Mouse (Mus musculus): Measurements from ENCODE around the gene Cd1d1. TPM values are rescaled to one million over a fixed set of nuclear protein-coding genes. Genes with fewer than 3 reads are reported as not detected.
"Not testable (repeated sequence)": the region's sequence is repeated elsewhere in the genome, so short reads cannot be mapped to it uniquely, and the experiment has no call there.

Cd1d1 gene
- polyA plus RNA-seq, 1 experiment from 2014 or later: 66.6 TPM

- Histone ChIP-seq H3K4me1 (peaks cover 5% of the 10 kb centered on the region; the same call in 1 of the 2 replicates), H3K36me3 (no peaks in the 10 kb centered on the region), H3K9me3 (no peaks in the 10 kb centered on the region), H3K4me3 (no peak overlapping the region), H3K27me3 (no peaks in the 10 kb centered on the region), H3K9ac (no peak overlapping the region), H3K4me2 (replicated peaks) (peak overlapping the region; percentile 59; the same call in 1 of the 2 replicates), H3K27ac (no peak overlapping the region)
- ATAC-seq (ENCODE audit: insufficient number of reproducible peaks, insufficient read depth, low FRiP score, low TSS enrichment): no peak
- 87% methylated on average over 12 of the region's 12 CpGs for WGBS
Measured at GRCm38 (mm10) chr3:87000051-87000450, 810 bp upstream of the Cd1d1 start.

- Histone ChIP-seq H3K4me2 (replicated peaks) (peak overlapping the region; percentile 59), H3K9ac (peak overlapping the region; percentile 72), H3K4me3 (peak overlapping the region; percentile 53), H3K27ac (peak overlapping the region; percentile 92)
- H3K27me3 ChIP-seq, H3K36me3 ChIP-seq, H3K4me1 ChIP-seq, H3K9me3 ChIP-seq: not testable (repeated sequence)
- 4% methylated on average over 24 of the region's 24 CpGs for WGBS
- ATAC-seq (ENCODE audit: insufficient number of reproducible peaks, insufficient read depth, low FRiP score, low TSS enrichment): peak; percentile 95
Measured at GRCm38 (mm10) chr3:86998433-86999414, 517 bp downstream of the Cd1d1 start.

- H3K4me3 ChIP-seq: no peak overlapping the region
- peaks cover 5% of the 10 kb centered on the region; the same call in 1 of the 2 replicates for H3K4me1 ChIP-seq
- H3K9me3 ChIP-seq: no peaks in the 10 kb centered on the region
- 90% methylated on average over 4 of the region's 4 CpGs for WGBS
- H3K36me3 ChIP-seq: no peaks in the 10 kb centered on the region
- H3K9ac ChIP-seq: no peak overlapping the region
- H3K4me2 ChIP-seq (replicated peaks): no peak overlapping the region
- no peak for ATAC-seq (ENCODE audit: insufficient number of reproducible peaks, insufficient read depth, low FRiP score, low TSS enrichment)
- no peaks in the 10 kb centered on the region for H3K27me3 ChIP-seq
- H3K27ac ChIP-seq: no peak overlapping the region
Measured at GRCm38 (mm10) chr3:86996111-86996510, 3.1 kb downstream of the Cd1d1 start.

GRCm38 (mm10) chr3:86995381-86995780 lies 3.9 kb downstream of the Cd1d1 start:
- Histone ChIP-seq H3K9me3 (no peaks in the 10 kb centered on the region), H3K27me3 (no peaks in the 10 kb centered on the region), H3K4me3 (no peak overlapping the region), H3K36me3 (no peaks in the 10 kb centered on the region), H3K9ac (no peak overlapping the region), H3K27ac (no peak overlapping the region), H3K4me1 (peaks cover 1% of the 10 kb centered on the region; the same call in 1 of the 2 replicates), H3K4me2 (replicated peaks) (no peak overlapping the region)
- ATAC-seq (ENCODE audit: insufficient number of reproducible peaks, insufficient read depth, low FRiP score, low TSS enrichment): no peak
- 56% methylated on average over 1 of the region's 1 CpGs for WGBS

- Histone ChIP-seq H3K27ac (peak overlapping the region; percentile 60; the same call in 1 of the 2 replicates), H3K4me3 (peak overlapping the region; percentile 39), H3K4me2 (replicated peaks) (peak overlapping the region; percentile 52), H3K9ac (peak overlapping the region; percentile 60; the same call in 1 of the 2 replicates)
- not testable (repeated sequence) for H3K9me3 ChIP-seq; H3K4me1 ChIP-seq; H3K27me3 ChIP-seq; ATAC-seq (ENCODE audit: insufficient number of reproducible peaks, insufficient read depth, low FRiP score, low TSS enrichment); H3K36me3 ChIP-seq
- WGBS: 43% methylated on average over 5 of the region's 6 CpGs
Measured at GRCm38 (mm10) chr3:86986969-86987368, 12.3 kb downstream of the Cd1d1 start.

- WGBS: 16% methylated on average over 12 of the region's 12 CpGs
- no peaks in the 10 kb centered on the region for H3K27me3 ChIP-seq
- peak; percentile 64; the same call in 1 of the 2 replicates for ATAC-seq (ENCODE audit: insufficient number of reproducible peaks, insufficient read depth, low FRiP score, low TSS enrichment)
- peak overlapping the region; percentile 60; the same call in 1 of the 2 replicates for H3K27ac ChIP-seq
- peak overlapping the region; percentile 60 for H3K9ac ChIP-seq
- H3K4me1 ChIP-seq: no peaks in the 10 kb centered on the region
- H3K4me3 ChIP-seq: peak overlapping the region; percentile 39
- H3K36me3 ChIP-seq: no peaks in the 10 kb centered on the region
- no peaks in the 10 kb centered on the region for H3K9me3 ChIP-seq
- peak overlapping the region; percentile 52 for H3K4me2 ChIP-seq (replicated peaks)
Measured at GRCm38 (mm10) chr3:86986490-86986889, 12.8 kb downstream of the Cd1d1 start.

GRCm38 (mm10) chr3:86983382-86983781 lies 15.9 kb downstream of the Cd1d1 start:
- no peak overlapping the region for H3K4me2 ChIP-seq (replicated peaks)
- H3K27me3 ChIP-seq: no peaks in the 10 kb centered on the region
- H3K9me3 ChIP-seq: no peaks in the 10 kb centered on the region
- H3K4me3 ChIP-seq: no peak overlapping the region
- 85% methylated on average over 6 of the region's 6 CpGs for WGBS
- H3K9ac ChIP-seq: no peak overlapping the region
- no peak for ATAC-seq (ENCODE audit: insufficient number of reproducible peaks, insufficient read depth, low FRiP score, low TSS enrichment)
- no peaks in the 10 kb centered on the region for H3K4me1 ChIP-seq
- no peak overlapping the region for H3K27ac ChIP-seq
- no peaks in the 10 kb centered on the region for H3K36me3 ChIP-seq

- Histone ChIP-seq H3K4me3 (no peak overlapping the region), H3K27ac (no peak overlapping the region), H3K27me3 (no peaks in the 10 kb centered on the region), H3K4me2 (replicated peaks) (no peak overlapping the region), H3K9me3 (no peaks in the 10 kb centered on the region), H3K9ac (no peak overlapping the region), H3K36me3 (no peaks in the 10 kb centered on the region), H3K4me1 (no peaks in the 10 kb centered on the region)
- no peak for ATAC-seq (ENCODE audit: insufficient number of reproducible peaks, insufficient read depth, low FRiP score, low TSS enrichment)
- WGBS: 15% methylated on average over 8 of the region's 8 CpGs
Measured at GRCm38 (mm10) chr3:86976546-86976945, 22.7 kb downstream of the Cd1d1 start.

GRCm38 (mm10) chr3:86975150-86975549 lies 24.1 kb downstream of the Cd1d1 start:
- H3K4me3 ChIP-seq: no peak overlapping the region
- H3K4me2 ChIP-seq (replicated peaks): no peak overlapping the region
- no peaks in the 10 kb centered on the region for H3K36me3 ChIP-seq
- H3K9ac ChIP-seq: no peak overlapping the region
- no peaks in the 10 kb centered on the region for H3K9me3 ChIP-seq
- no peaks in the 10 kb centered on the region for H3K4me1 ChIP-seq
- ATAC-seq (ENCODE audit: insufficient number of reproducible peaks, insufficient read depth, low FRiP score, low TSS enrichment): no peak
- no peaks in the 10 kb centered on the region for H3K27me3 ChIP-seq
- 76% methylated on average over 2 of the region's 2 CpGs for WGBS
- H3K27ac ChIP-seq: no peak overlapping the region

- H3K27ac ChIP-seq: no peak overlapping the region
- no peak overlapping the region for H3K4me2 ChIP-seq (replicated peaks)
- ATAC-seq (ENCODE audit: insufficient number of reproducible peaks, insufficient read depth, low FRiP score, low TSS enrichment): no peak
- H3K9ac ChIP-seq: no peak overlapping the region
- no peak overlapping the region for H3K4me3 ChIP-seq
- no peaks in the 10 kb centered on the region for H3K4me1 ChIP-seq
- no peaks in the 10 kb centered on the region for H3K27me3 ChIP-seq
- no peaks in the 10 kb centered on the region for H3K9me3 ChIP-seq
- no peaks in the 10 kb centered on the region for H3K36me3 ChIP-seq
- WGBS: 83% methylated on average over 17 of the region's 17 CpGs
Measured at GRCm38 (mm10) chr3:86962665-86963435, 36.4 kb downstream of the Cd1d1 start.

GRCm38 (mm10) chr3:86961395-86961669 lies 37.9 kb downstream of the Cd1d1 start:
- Histone ChIP-seq H3K36me3 (no peaks in the 10 kb centered on the region), H3K9ac (no peak overlapping the region), H3K9me3 (no peaks in the 10 kb centered on the region), H3K4me3 (no peak overlapping the region), H3K27me3 (no peaks in the 10 kb centered on the region), H3K4me2 (replicated peaks) (no peak overlapping the region), H3K4me1 (no peaks in the 10 kb centered on the region), H3K27ac (no peak overlapping the region)
- ATAC-seq (ENCODE audit: insufficient number of reproducible peaks, insufficient read depth, low FRiP score, low TSS enrichment): no peak
- 92% methylated on average over 2 of the region's 2 CpGs for WGBS
